ENCODE assay signal across 8 mouse cellular contexts in genomic region chr4:154140213-154141008, GRCm38 (mm10). TPM values are rescaled to one million over a fixed set of nuclear protein-coding genes. Genes with fewer than 3 reads are reported as not detected.
DNase-seq lines count a peak whose midpoint lies in the region; ATAC-seq and TF ChIP-seq lines count a peak whose summit lies in the region.

No protein-coding gene starts in this region.

- H3K36me3 ChIP-seq in heart, postnatal 0 days (replicated peaks; ENCODE audit: control insufficient read depth, insufficient read depth, low read length) = no peaks in the 10 kb centered on the region
- no peaks in the 10 kb centered on the region for H3K36me3 ChIP-seq in midbrain, embryonic 12.5 days

- DNase-seq in kidney, adult 18-20 months = peak; percentile 36
- DNase-seq in kidney, postnatal 14 days = no peak
- DNase-seq in ZHBTc4 (ENCODE audit: low read depth, low spot score) = peak; percentile 44
- no peak for DNase-seq in heart, postnatal 0 days (ENCODE audit: low spot score)
- no peak for DNase-seq in right cerebral cortex, postnatal 4 days
- DNase-seq in left cerebral cortex, postnatal 10 days (ENCODE audit: extremely low spot score in 1 of 2, low spot score in 2 of 2) = no peak
- DNase-seq in adrenal gland, postnatal 14 days = no peak

- H3K9ac ChIP-seq in heart, postnatal 0 days (replicated peaks; ENCODE audit: low read depth, low read length) = peak overlapping the region; percentile 47
- H3K9ac ChIP-seq in midbrain, embryonic 12.5 days (replicated peaks) = peak overlapping the region; percentile 52

- H3K27ac ChIP-seq in heart, postnatal 0 days (ENCODE audit: low read depth) = no peak overlapping the region
- no peak overlapping the region for H3K27ac ChIP-seq in midbrain, embryonic 12.5 days (replicated peaks)

- H3K4me2 ChIP-seq in heart, postnatal 0 days (ENCODE audit: low read depth, low read length) = peak overlapping the region; percentile 91
- peak overlapping the region; percentile 83 for H3K4me2 ChIP-seq in midbrain, embryonic 12.5 days (replicated peaks)

- peaks cover 29% of the 10 kb centered on the region for H3K4me1 ChIP-seq in heart, postnatal 0 days (ENCODE audit: control insufficient read depth, insufficient read depth)
- peaks cover 39% of the 10 kb centered on the region for H3K4me1 ChIP-seq in midbrain, embryonic 12.5 days

- TF ChIP-seq EP300 in heart, postnatal 0 days (IDR thresholded peaks at IDR 0.05; ENCODE audit: low read depth) = no peak

- WGBS in heart, postnatal 0 days = 2% methylated on average over 41 of the region's 46 CpGs
- WGBS in midbrain, embryonic 12.5 days = 1% methylated on average over 39 of the region's 46 CpGs

- H3K27me3 ChIP-seq in heart, postnatal 0 days (ENCODE audit: control insufficient read depth, insufficient read depth, low read length) = peaks cover 62% of the 10 kb centered on the region
- H3K27me3 ChIP-seq in midbrain, embryonic 12.5 days = peaks cover 64% of the 10 kb centered on the region

- H3K4me3 ChIP-seq in heart, postnatal 0 days (ENCODE audit: low read depth, low read length) = peak overlapping the region; percentile 59
- peak overlapping the region; percentile 50 for H3K4me3 ChIP-seq in midbrain, embryonic 12.5 days

- TF ChIP-seq CTCF in heart, postnatal 0 days (IDR thresholded peaks at IDR 0.05; ENCODE audit: low read depth) = no peak

- H3K9me3 ChIP-seq in heart, postnatal 0 days (replicated peaks; ENCODE audit: control insufficient read depth, low read length) = no peaks in the 10 kb centered on the region
- no peaks in the 10 kb centered on the region for H3K9me3 ChIP-seq in midbrain, embryonic 12.5 days

- ATAC-seq in heart, postnatal 0 days (ENCODE audit: insufficient read depth, low read depth) = no peak
- no peak for ATAC-seq in midbrain, embryonic 12.5 days (ENCODE audit: low FRiP score, low read depth)

- intact Hi-C loops in left cerebral cortex, postnatal 10 days (cut with DNase I) = loop anchor here (5.0 kb wide), 1 partner anchor 73 kb away; no protein-coding TSS in a partner anchor

RNA-seq across cellular contexts. Expression of gene Trp73, which starts 0.4 kb away (rescaled TPM):
- total RNA-seq in heart, postnatal 0 days (2014; rRNA removed; ENCODE audit: low replicate concordance) = not detected in 2 replicates
- 0.08 TPM in 1 of 2 replicates, not detected in the other for polyA plus RNA-seq in heart, postnatal 0 days (2015; fragmentation: Nextera tagmentation; extraction: Ambion mirVana)
- 0.47 and 0.84 TPM in 2 replicates for polyA plus RNA-seq in midbrain, embryonic 12.5 days (2016; fragmentation: Nextera tagmentation; extraction: Ambion mirVana)
- total RNA-seq in left cerebral cortex, postnatal 10 days (2021) = 1 to 10 TPM; 1.0 to 1.6 TPM
- total RNA-seq in adrenal gland, postnatal 14 days (2021) = not detected in 2 replicates

RNA-seq across cellular contexts. Expression of gene Wrap73, which starts 1.8 kb away (rescaled TPM):
- 18.5 and 24.0 TPM in 2 replicates for total RNA-seq in heart, postnatal 0 days (2014; rRNA removed; ENCODE audit: low replicate concordance)
- 14.3 and 16.6 TPM in 2 replicates for polyA plus RNA-seq in heart, postnatal 0 days (2015; fragmentation: Nextera tagmentation; extraction: Ambion mirVana)
- polyA plus RNA-seq in midbrain, embryonic 12.5 days (2016; fragmentation: Nextera tagmentation; extraction: Ambion mirVana) = 46.9 and 52.5 TPM in 2 replicates
- 10 to 100 TPM; 24.4 to 25.1 TPM for total RNA-seq in left cerebral cortex, postnatal 10 days (2021)
- total RNA-seq in adrenal gland, postnatal 14 days (2021) = 13.7 and 18.9 TPM in 2 replicates

RNA-seq across cellular contexts. Expression of gene Tprgl, which starts 20.1 kb away (rescaled TPM):
- 116 and 146 TPM in 2 replicates for total RNA-seq in heart, postnatal 0 days (2014; rRNA removed; ENCODE audit: low replicate concordance)
- 123 and 131 TPM in 2 replicates for polyA plus RNA-seq in heart, postnatal 0 days (2015; fragmentation: Nextera tagmentation; extraction: Ambion mirVana)
- 149 and 164 TPM in 2 replicates for polyA plus RNA-seq in midbrain, embryonic 12.5 days (2016; fragmentation: Nextera tagmentation; extraction: Ambion mirVana)
- 100 to 1,000 TPM; 136 to 140 TPM for total RNA-seq in left cerebral cortex, postnatal 10 days (2021)
- 125 and 132 TPM in 2 replicates for total RNA-seq in adrenal gland, postnatal 14 days (2021)

RNA-seq across cellular contexts. Expression of gene Megf6, which starts 30.1 kb away (rescaled TPM):
- total RNA-seq in heart, postnatal 0 days (2014; rRNA removed; ENCODE audit: low replicate concordance) = 53.3 and 79.8 TPM in 2 replicates
- 11.6 and 12.9 TPM in 2 replicates for polyA plus RNA-seq in heart, postnatal 0 days (2015; fragmentation: Nextera tagmentation; extraction: Ambion mirVana)
- polyA plus RNA-seq in midbrain, embryonic 12.5 days (2016; fragmentation: Nextera tagmentation; extraction: Ambion mirVana) = 21.3 and 29.5 TPM in 2 replicates
- 10 to 100 TPM in 1 of 2 experiments, 1 to 10 TPM in 1; 9.2 to 16.3 TPM for total RNA-seq in left cerebral cortex, postnatal 10 days (2021)
- 7.3 and 8.3 TPM in 2 replicates for total RNA-seq in adrenal gland, postnatal 14 days (2021)

Comparison
In these comparisons a context has a peak if more than half of its experiments do, and no peak if none do; other contexts are left out.
1. DNase-seq: peak in kidney, adult 18-20 months (single experiment) and ZHBTc4 (single experiment); none in kidney, postnatal 14 days (single experiment), heart, postnatal 0 days (single experiment), right cerebral cortex, postnatal 4 days (single experiment), left cerebral cortex, postnatal 10 days (0 of 2) and adrenal gland, postnatal 14 days (single experiment).